Mouse (Mus musculus) megakaryocyte, embryonic 14.5 days (primary cell): Measurements from ENCODE around the gene Efhc2.

ENCODE experiments used
- FLI1 ChIP-seq: IDR thresholded peaks from 2 replicates; pipeline ENCODE4 v1.6.1; 2012; ENCODE audit warnings: low read length, inconsistent platforms, mixed read lengths
- GATA1 ChIP-seq: IDR thresholded peaks from 3 replicates; pipeline ENCODE4 v1.6.1; 2012; ENCODE audit warnings: mixed read lengths, low read length, inconsistent platforms, borderline replicate concordance

GRCm38 (mm10) chrX:17319126-17319583 lies at the start of gene Efhc2:
- no peak for TF ChIP-seq FLI1
- no peak for TF ChIP-seq GATA1
